Mouse (Mus musculus): ENCODE measurements around the gene Rmi2. TPM values are rescaled to one million over a fixed set of nuclear protein-coding genes. Genes with fewer than 3 reads are reported as not detected.

Rmi2 gene
- polyA plus RNA-seq, 1 experiment = 0.29 TPM

GRCm38 (mm10) chr16:10910541-10910940 lies 75.7 kb downstream of the Rmi2 start:
- no peak overlapping the region for H3K27ac ChIP-seq (ENCODE audit: insufficient read depth, low read length)
- no peaks in the 10 kb centered on the region for H3K4me1 ChIP-seq (ENCODE audit: control insufficient read depth, insufficient read depth, low read length)
- no peak overlapping the region for H3K4me3 ChIP-seq (ENCODE audit: insufficient read depth, low read length)
- no peak for TF ChIP-seq CTCF (IDR thresholded peaks at IDR 0.05; ENCODE audit: extremely low read depth, insufficient read depth, low read length)
- TF ChIP-seq POLR2A (IDR thresholded peaks at IDR 0.05; ENCODE audit: extremely low read depth, insufficient read depth, low read length) = no peak

- no peak for TF ChIP-seq POLR2A (IDR thresholded peaks at IDR 0.05; ENCODE audit: extremely low read depth, insufficient read depth, low read length)
- TF ChIP-seq CTCF (IDR thresholded peaks at IDR 0.05; ENCODE audit: extremely low read depth, insufficient read depth, low read length) = no peak
- no peak overlapping the region for H3K4me3 ChIP-seq (ENCODE audit: insufficient read depth, low read length)
- no peak overlapping the region for H3K27ac ChIP-seq (ENCODE audit: insufficient read depth, low read length)
- H3K4me1 ChIP-seq (ENCODE audit: control insufficient read depth, insufficient read depth, low read length) = no peaks in the 10 kb centered on the region
These were observed 76.2 kb downstream of the Rmi2 start for GRCm38 (mm10) chr16:10911061-10911460.

- TF ChIP-seq CTCF (IDR thresholded peaks at IDR 0.05; ENCODE audit: extremely low read depth, insufficient read depth, low read length) (no peak), POLR2A (IDR thresholded peaks at IDR 0.05; ENCODE audit: extremely low read depth, insufficient read depth, low read length) (no peak)
- Histone ChIP-seq H3K4me1 (ENCODE audit: control insufficient read depth, insufficient read depth, low read length) (no peaks in the 10 kb centered on the region), H3K4me3 (ENCODE audit: insufficient read depth, low read length) (no peak overlapping the region), H3K27ac (ENCODE audit: insufficient read depth, low read length) (no peak overlapping the region)
These were observed 80.2 kb downstream of the Rmi2 start for GRCm38 (mm10) chr16:10915066-10915465.

GRCm38 (mm10) chr16:10916271-10916670 lies 81.4 kb downstream of the Rmi2 start:
- Histone ChIP-seq H3K27ac (ENCODE audit: insufficient read depth, low read length) (no peak overlapping the region), H3K4me3 (ENCODE audit: insufficient read depth, low read length) (no peak overlapping the region), H3K4me1 (ENCODE audit: control insufficient read depth, insufficient read depth, low read length) (no peaks in the 10 kb centered on the region)
- TF ChIP-seq POLR2A (IDR thresholded peaks at IDR 0.05; ENCODE audit: extremely low read depth, insufficient read depth, low read length) (no peak), CTCF (IDR thresholded peaks at IDR 0.05; ENCODE audit: extremely low read depth, insufficient read depth, low read length) (no peak)

GRCm38 (mm10) chr16:10919856-10920255 lies 85.0 kb downstream of the Rmi2 start:
- Histone ChIP-seq H3K4me1 (ENCODE audit: control insufficient read depth, insufficient read depth, low read length) (no peaks in the 10 kb centered on the region), H3K4me3 (ENCODE audit: insufficient read depth, low read length) (no peak overlapping the region), H3K27ac (ENCODE audit: insufficient read depth, low read length) (no peak overlapping the region)
- TF ChIP-seq CTCF (IDR thresholded peaks at IDR 0.05; ENCODE audit: extremely low read depth, insufficient read depth, low read length) (no peak), POLR2A (IDR thresholded peaks at IDR 0.05; ENCODE audit: extremely low read depth, insufficient read depth, low read length) (no peak)

- H3K27ac ChIP-seq (ENCODE audit: insufficient read depth, low read length) = no peak overlapping the region
- no peaks in the 10 kb centered on the region for H3K4me1 ChIP-seq (ENCODE audit: control insufficient read depth, insufficient read depth, low read length)
- TF ChIP-seq POLR2A (IDR thresholded peaks at IDR 0.05; ENCODE audit: extremely low read depth, insufficient read depth, low read length) (no peak), CTCF (IDR thresholded peaks at IDR 0.05; ENCODE audit: extremely low read depth, insufficient read depth, low read length) (no peak)
- H3K4me3 ChIP-seq (ENCODE audit: insufficient read depth, low read length) = no peak overlapping the region
These were observed 88.7 kb downstream of the Rmi2 start for GRCm38 (mm10) chr16:10923561-10923960.

GRCm38 (mm10) chr16:10925591-10926180 lies 90.8 kb downstream of the Rmi2 start:
- Histone ChIP-seq H3K4me3 (ENCODE audit: insufficient read depth, low read length) (no peak overlapping the region), H3K27ac (ENCODE audit: insufficient read depth, low read length) (no peak overlapping the region), H3K4me1 (ENCODE audit: control insufficient read depth, insufficient read depth, low read length) (no peaks in the 10 kb centered on the region)
- TF ChIP-seq CTCF (IDR thresholded peaks at IDR 0.05; ENCODE audit: extremely low read depth, insufficient read depth, low read length) (no peak), POLR2A (IDR thresholded peaks at IDR 0.05; ENCODE audit: extremely low read depth, insufficient read depth, low read length) (no peak)

GRCm38 (mm10) chr16:10927026-10927425 lies 92.2 kb downstream of the Rmi2 start:
- no peak overlapping the region for H3K4me3 ChIP-seq (ENCODE audit: insufficient read depth, low read length)
- no peaks in the 10 kb centered on the region for H3K4me1 ChIP-seq (ENCODE audit: control insufficient read depth, insufficient read depth, low read length)
- TF ChIP-seq CTCF (IDR thresholded peaks at IDR 0.05; ENCODE audit: extremely low read depth, insufficient read depth, low read length) (no peak), POLR2A (IDR thresholded peaks at IDR 0.05; ENCODE audit: extremely low read depth, insufficient read depth, low read length) (no peak)
- no peak overlapping the region for H3K27ac ChIP-seq (ENCODE audit: insufficient read depth, low read length)

- TF ChIP-seq POLR2A (IDR thresholded peaks at IDR 0.05; ENCODE audit: extremely low read depth, insufficient read depth, low read length) = no peak
- no peak for TF ChIP-seq CTCF (IDR thresholded peaks at IDR 0.05; ENCODE audit: extremely low read depth, insufficient read depth, low read length)
- no peak overlapping the region for H3K27ac ChIP-seq (ENCODE audit: insufficient read depth, low read length)
- no peak overlapping the region for H3K4me3 ChIP-seq (ENCODE audit: insufficient read depth, low read length)
- H3K4me1 ChIP-seq (ENCODE audit: control insufficient read depth, insufficient read depth, low read length) = no peaks in the 10 kb centered on the region
These were observed 98.5 kb downstream of the Rmi2 start for GRCm38 (mm10) chr16:10933372-10933771.

- Histone ChIP-seq H3K27ac (ENCODE audit: insufficient read depth, low read length) (no peak overlapping the region), H3K4me1 (ENCODE audit: control insufficient read depth, insufficient read depth, low read length) (no peaks in the 10 kb centered on the region), H3K4me3 (ENCODE audit: insufficient read depth, low read length) (no peak overlapping the region)
- TF ChIP-seq POLR2A (IDR thresholded peaks at IDR 0.05; ENCODE audit: extremely low read depth, insufficient read depth, low read length) (no peak), CTCF (IDR thresholded peaks at IDR 0.05; ENCODE audit: extremely low read depth, insufficient read depth, low read length) (no peak)
These were observed 99.2 kb downstream of the Rmi2 start for GRCm38 (mm10) chr16:10934047-10934446.
